Mouse (Mus musculus) left cerebral cortex, adult 2 months (tissue): ENCODE results near the gene 4931406P16Rik. TPM values are rescaled to one million over a fixed set of nuclear protein-coding genes. Genes with fewer than 3 reads are reported as not detected.

Experiments
- DNase-seq, 2 experiments: peaks; one replicate each; pipeline ENCODE4 v3.0.0; 2021 to 2022; ENCODE audit warnings: low spot score in 2 of 2, mixed read lengths in 1 of 2; ENCODE audit errors: extremely low spot score in 1 of 2
- H3K27ac ChIP-seq: fragments of 200-600 bp; 2 replicates; pipeline ENCODE4 v1.8.1; 2022
- H3K4me3 ChIP-seq: fragments of 200-600 bp; 2 replicates; pipeline ENCODE4 v1.8.1; 2022
- CTCF ChIP-seq: fragments of 200-600 bp; IDR thresholded peaks from 2 replicates; pipeline ENCODE4 v1.8.1; 2022; ENCODE audit warnings: antibody characterized with exemption, mild to moderate bottlenecking, moderate library complexity
- intact Hi-C: fragments of 180-260 bp; cut with DNase I; formaldehyde crosslinking; loops from one replicate; pipeline ENCODE4 v1.15.1; 2025
- total RNA-seq, 2 experiments: library from RNA; stranded (reverse); gene quantifications; 2 replicates each; pipeline ENCODE4 v1.2.3; 2021

4931406P16Rik gene
- total RNA-seq, 2 experiments from 2014 or later = 40.7 to 42.8 TPM

DNA sequence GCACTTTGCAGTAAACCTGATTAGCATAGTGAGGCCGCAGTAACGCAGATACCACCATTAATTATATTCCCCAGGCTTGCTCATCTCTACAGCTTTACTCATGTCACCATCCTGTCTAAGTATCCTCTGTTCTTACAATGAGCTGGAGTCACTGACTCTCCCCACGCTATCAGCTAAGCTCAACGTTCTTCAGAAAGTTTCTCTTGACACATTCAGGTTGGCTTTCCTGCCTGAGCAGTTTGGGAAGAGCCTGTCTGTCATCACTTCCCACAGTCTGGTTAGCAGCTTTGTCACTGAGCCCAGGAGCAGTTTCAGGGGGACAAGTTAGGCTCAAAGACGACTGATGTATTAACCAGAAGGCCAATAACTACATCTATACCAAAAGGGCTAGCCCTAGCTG is 4.8 kb downstream of the 4931406P16Rik start:
- no peak overlapping the region for H3K4me3 ChIP-seq
- DNase-seq = no peak
- H3K27ac ChIP-seq = peak overlapping the region; percentile 4; the same call in 1 of the 2 replicates
- intact Hi-C loops = no loop called here
- no peak for TF ChIP-seq CTCF

DNA sequence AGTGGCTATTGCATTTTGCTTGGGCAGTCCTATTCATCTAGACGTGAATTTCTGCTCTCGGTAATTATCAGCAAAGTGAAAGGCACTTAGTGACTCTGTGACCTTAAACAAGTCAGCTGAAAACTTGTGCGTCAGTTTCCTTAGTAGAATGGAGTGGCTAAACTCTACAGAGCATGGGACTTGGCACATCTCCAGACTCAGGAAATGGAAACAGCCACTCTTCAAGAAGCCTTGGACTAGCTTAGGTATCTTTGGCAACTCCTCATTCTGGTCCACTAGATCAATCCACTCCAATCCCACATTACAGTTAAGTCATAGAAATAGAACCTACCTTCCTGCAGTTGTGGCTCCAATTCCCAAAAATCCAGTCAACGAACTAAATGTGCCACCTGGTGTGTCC is 7.9 kb downstream of the 4931406P16Rik start:
- DNase-seq = no peak
- H3K4me3 ChIP-seq = no peak overlapping the region
- intact Hi-C loops = no loop called here
- peak overlapping the region; percentile 29 for H3K27ac ChIP-seq
- no peak for TF ChIP-seq CTCF

DNA sequence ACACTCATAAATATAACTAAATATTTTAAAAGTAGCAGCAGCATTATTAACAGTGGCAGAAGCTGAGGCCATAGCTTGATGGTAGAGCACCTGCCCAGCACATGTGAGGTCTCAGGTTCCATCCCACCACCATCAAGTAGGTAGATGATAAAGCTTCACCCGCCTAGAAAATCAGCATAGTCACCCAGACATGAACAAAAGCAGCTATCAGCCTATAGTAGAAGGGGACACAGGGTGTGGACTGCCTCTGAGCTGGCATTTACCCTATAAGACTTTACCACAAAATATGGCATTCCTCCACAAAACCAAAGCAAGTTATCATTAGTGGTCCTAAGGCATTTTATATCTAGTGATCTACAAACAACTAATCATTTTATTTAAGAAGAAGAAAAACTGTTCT is 10.7 kb downstream of the 4931406P16Rik start:
- intact Hi-C loops = no loop called here
- Histone ChIP-seq H3K4me3 (no peak overlapping the region), H3K27ac (peak overlapping the region; percentile 9)
- no peak for DNase-seq
- TF ChIP-seq CTCF = no peak

DNA sequence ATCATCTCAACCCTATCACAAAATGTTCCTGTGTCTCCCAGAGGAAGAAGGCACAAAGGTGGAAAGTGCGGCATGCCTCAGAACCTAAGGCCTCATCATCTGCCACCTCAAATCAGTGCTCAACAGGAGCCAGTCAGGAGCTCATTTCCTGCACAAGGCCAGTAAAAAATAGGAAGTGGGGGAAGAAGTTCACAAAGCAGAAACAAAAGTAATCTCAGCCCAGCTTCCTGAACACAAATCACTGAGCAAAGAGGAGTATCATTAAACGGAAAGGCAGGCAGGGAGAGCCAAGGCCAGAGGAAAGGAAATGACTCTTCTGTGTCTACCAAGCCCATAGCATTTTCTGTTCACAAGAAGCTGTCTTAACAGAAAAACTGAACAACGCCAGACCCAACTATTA is 11.4 kb downstream of the 4931406P16Rik start:
- Histone ChIP-seq H3K27ac (peak overlapping the region; percentile 50; the same call in 1 of the 2 replicates), H3K4me3 (no peak overlapping the region)
- TF ChIP-seq CTCF = no peak
- intact Hi-C loops = no loop called here
- DNase-seq = no peak

DNA sequence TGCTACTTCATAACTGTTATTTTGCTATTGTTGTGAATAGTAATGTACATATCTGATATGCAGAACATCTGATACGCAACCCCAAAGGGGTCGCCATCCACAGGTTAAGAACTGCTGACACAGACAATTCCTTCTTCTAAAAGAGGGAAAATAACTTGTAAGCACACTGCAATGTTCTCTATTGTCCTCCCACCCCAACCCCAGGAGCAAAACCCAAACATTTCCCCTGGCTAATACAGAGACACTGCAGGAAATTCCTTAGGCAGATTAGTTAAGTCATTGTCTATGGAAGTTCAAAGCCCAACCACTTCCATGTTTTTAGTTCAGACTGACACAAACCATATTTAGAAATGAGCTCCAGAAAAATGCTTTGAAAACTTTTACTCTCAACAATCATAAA is 14.5 kb downstream of the 4931406P16Rik start:
- TF ChIP-seq CTCF = no peak
- DNase-seq = no peak
- Histone ChIP-seq H3K27ac (no peak overlapping the region), H3K4me3 (no peak overlapping the region)
- intact Hi-C loops = no loop called here

DNA sequence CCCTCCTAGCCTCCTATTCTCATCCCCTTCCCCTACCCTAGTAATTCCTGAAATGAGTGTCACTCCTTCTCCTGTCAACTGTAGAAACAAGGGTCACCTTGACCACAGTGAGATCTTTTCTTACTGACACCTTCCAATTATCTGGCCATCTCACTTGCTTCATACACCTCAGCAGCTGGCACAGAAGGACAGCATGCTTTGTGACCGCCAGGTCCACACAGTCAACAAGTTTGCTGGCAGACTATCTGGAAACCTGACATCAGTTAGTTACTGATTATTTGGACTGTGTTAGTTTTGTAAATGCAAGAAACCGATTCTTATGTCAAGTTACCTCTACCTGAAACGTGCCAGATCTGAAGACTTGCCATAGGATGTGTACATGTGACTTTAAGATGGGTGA is 17.2 kb downstream of the 4931406P16Rik start:
- TF ChIP-seq CTCF = no peak
- DNase-seq = no peak
- Histone ChIP-seq H3K27ac (no peak overlapping the region), H3K4me3 (no peak overlapping the region)
- intact Hi-C loops = no loop called here

DNA sequence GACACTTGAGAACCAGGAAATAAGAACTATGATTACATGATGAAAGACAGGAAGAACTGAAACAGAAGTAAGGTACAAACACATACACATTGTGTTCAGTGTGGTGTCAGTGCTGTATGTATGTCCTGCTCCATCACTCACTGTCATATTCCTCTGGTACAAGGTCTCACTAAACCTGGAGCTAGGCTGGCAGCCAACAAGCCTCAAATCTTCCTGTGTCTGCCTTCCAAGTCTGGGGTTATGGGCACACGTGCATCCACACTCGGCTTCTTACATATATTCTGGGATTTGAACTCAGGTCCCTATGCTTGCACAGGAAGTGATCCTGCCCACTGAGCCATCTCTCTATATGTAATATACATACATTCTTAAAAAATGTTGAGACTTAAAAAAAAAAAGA is 20.7 kb downstream of the 4931406P16Rik start:
- TF ChIP-seq CTCF = no peak
- intact Hi-C loops = no loop called here
- no peak for DNase-seq
- H3K4me3 ChIP-seq = no peak overlapping the region
- H3K27ac ChIP-seq = no peak overlapping the region

DNA sequence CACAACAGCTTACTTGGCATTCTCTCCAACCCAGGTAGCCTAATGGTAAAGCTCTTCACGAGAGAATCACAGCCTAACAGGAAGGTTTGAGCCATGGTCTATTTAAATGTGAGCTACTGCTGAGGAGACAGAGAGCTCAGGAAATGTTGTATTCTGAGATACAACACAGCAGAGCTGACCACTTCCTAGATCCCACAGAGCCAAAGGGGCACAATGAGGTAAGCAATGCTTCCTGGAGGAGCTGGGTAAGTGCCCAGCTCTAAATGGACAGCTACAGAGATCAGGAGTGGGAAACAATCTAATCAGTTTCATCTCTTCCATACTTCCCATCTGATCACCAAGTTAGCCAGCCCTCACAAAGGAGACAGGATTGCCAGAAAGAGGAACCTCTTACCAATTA is 22.1 kb downstream of the 4931406P16Rik start:
- TF ChIP-seq CTCF = no peak
- intact Hi-C loops = no loop called here
- DNase-seq = no peak
- Histone ChIP-seq H3K27ac (0 out of 2 replicates have a peak overlapping the region, but pooled peaks have one; percentile 9), H3K4me3 (no peak overlapping the region)

DNA sequence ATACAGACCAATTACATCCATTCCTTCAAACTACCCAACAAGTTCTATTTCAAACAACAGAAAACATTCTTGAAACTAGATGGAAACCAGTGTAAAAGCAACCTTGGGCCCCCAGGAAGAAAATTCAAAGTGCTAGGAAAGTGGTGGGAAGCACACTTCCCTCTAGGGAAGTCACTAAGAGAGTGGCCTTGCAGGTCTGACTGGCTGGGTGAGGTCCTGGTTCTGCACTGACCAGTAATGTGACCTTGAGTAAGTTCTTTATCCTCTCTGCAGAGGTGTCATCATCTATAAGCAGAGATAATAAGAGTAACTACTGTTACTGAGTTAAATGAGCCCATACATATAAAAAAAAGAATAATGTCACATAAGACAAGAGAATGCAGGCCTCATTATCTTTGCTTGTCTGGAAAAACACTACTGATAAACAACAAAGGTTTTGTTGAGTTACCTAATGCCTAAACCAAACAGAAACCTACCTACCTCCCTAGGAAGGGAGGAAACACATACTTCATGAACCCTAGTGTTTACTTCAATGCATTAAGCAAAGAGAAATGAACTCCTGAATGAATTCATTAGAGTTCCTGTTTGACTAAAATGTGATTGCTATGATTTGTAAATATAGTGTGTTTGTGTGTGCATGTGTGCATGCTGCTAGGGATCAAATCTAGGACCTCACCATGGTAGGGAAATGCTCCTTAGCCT is 22.8 kb downstream of the 4931406P16Rik start:
- TF ChIP-seq CTCF = no peak
- intact Hi-C loops = no loop called here
- H3K4me3 ChIP-seq = no peak overlapping the region
- 0 out of 2 replicates have a peak overlapping the region, but pooled peaks have one; percentile 9 for H3K27ac ChIP-seq
- DNase-seq = no peak

DNA sequence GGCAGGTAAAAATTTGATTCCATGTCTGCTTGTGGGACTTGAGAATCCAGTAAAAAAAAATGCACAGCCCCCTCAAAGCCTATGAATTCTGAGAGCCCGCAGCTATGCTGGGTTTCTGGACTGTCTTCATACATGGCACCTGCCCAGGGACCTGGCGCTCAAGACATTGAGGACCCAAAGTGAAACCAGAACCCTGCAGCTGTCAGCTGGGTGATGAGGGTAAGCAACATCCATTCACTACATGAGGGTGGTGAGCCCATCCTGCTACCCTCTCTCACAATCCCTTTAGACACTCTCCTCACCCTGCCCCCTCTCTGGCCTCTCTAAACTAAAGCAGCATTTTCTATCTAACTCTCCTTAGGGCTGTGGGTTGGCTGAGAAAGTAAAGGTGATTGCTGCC is 35.7 kb downstream of the 4931406P16Rik start:
- Histone ChIP-seq H3K27ac (no peak overlapping the region), H3K4me3 (no peak overlapping the region)
- TF ChIP-seq CTCF = no peak
- intact Hi-C loops = no loop called here
- no peak for DNase-seq

DNA sequence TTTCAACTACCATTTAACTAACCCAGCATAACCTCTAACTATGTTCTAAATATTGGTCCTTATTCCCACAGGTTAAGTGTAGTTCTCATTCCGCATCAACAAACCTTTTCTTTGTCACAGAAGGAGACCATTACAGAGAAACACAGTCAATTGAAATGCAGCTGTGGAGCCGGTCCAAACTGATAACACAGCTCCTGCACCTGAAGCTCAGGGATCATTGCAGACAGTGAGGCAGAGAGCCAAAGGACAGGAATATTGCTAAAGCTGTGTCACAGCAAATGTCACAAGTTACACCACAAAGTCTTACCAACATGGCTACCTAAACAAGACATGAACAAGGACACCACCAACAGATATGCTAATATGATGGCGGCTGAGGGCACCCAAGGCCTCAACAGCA is 37.3 kb downstream of the 4931406P16Rik start:
- no peak for TF ChIP-seq CTCF
- intact Hi-C loops = no loop called here
- Histone ChIP-seq H3K27ac (no peak overlapping the region), H3K4me3 (no peak overlapping the region)
- no peak for DNase-seq

DNA sequence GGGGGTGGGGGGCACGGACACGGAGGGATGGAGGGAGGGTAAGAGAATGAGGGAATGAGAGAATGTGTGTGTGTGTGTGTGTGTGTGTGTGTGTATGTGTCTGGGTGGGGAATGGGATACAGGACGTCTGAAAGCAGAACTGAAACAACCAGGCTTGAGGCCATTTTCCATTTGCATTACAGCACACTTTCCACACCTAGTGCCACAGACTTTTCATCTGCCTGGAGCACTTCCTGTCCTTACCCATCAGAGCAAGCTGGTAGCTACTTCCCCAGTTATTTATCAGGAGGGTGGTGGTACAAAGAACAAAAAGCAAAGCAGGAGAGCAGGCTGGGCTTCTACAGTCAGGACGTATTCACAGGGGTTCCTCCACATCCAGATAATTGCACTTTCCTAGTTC is 40.9 kb downstream of the 4931406P16Rik start:
- no peak overlapping the region for H3K27ac ChIP-seq
- no peak for TF ChIP-seq CTCF
- H3K4me3 ChIP-seq = no peak overlapping the region
- DNase-seq = no peak
- intact Hi-C loops = no loop called here

DNA sequence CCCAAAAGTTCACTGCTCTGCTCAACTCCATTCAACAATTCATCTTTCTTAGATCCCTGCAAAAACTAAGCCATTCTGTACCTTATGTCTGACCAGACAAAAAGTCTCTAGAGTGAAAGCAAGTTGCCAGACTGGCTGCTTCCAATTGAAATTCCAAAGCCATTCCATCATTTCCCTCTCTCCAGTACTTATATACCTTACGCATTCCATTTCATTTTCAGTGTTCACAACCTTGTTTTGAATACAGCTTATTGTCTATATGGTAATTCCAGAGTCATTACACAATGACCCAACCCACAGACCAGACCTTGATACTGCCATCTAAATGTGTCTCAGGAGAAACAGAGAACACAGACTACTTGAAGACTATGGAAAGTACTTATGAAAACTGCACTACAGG is 44.9 kb downstream of the 4931406P16Rik start:
- no peak for TF ChIP-seq CTCF
- no peak for DNase-seq
- Histone ChIP-seq H3K4me3 (no peak overlapping the region), H3K27ac (peak overlapping the region; percentile 13; the same call in 1 of the 2 replicates)
- intact Hi-C loops = loop anchor here (5.0 kb wide), 1 partner anchor 44 kb away; the partner anchor contains the start of gene 4931406P16Rik
